Mouse (Mus musculus) lung, adult 2 months (tissue): ENCODE results near the gene Scn7a. TPM values are rescaled to one million over a fixed set of nuclear protein-coding genes. Genes with fewer than 3 reads are reported as not detected.

Experiments
- DNase-seq: peaks from one replicate; pipeline ENCODE4 v3.0.0; 2022
- H3K4me1 ChIP-seq: fragments of 200-500 bp; 2 replicates; pipeline ENCODE4 v1.6.1; 2011; ENCODE audit warnings: low read length; ENCODE audit not compliant: control insufficient read depth, insufficient read depth
- H3K4me3 ChIP-seq: fragments of 200-500 bp; replicated peaks from 2 replicates; pipeline ENCODE3; 2011; ENCODE audit warnings: low read depth, mild to moderate bottlenecking, control low read depth, low read length; ENCODE audit errors: extremely low read depth
- CTCF ChIP-seq: fragments of 200-500 bp; IDR thresholded peaks from 2 replicates; pipeline ENCODE4 v1.5.1; 2011; ENCODE audit warnings: mild to moderate bottlenecking, low read length, control low read depth; ENCODE audit not compliant: insufficient read depth
- POLR2A ChIP-seq: fragments of 200-500 bp; IDR thresholded peaks from 2 replicates; pipeline ENCODE4 v1.6.1; 2011; ENCODE audit warnings: low read depth, mild to moderate bottlenecking, control low read depth, low read length, borderline replicate concordance; ENCODE audit errors: extremely low read depth
- WGBS: fragments of 180-500 bp; shearing (Covaris S2); methylation state at CpG from one replicate; pipeline ENCODE4 v1.1.7; 2018; 5-methylcytosine and 5-hydroxymethylcytosine counted together
- polyA plus RNA-seq: library from polyadenylated mRNA; depleted of rRNA; stranded (reverse); fragments of >200 nt; gene quantifications from 2 replicates; pipeline ENCODE4 v1.2.3, GENCODE M21; 2012; rRNA removed

Scn7a gene
- polyA plus RNA-seq, 1 experiment: 62.1 TPM

DNA sequence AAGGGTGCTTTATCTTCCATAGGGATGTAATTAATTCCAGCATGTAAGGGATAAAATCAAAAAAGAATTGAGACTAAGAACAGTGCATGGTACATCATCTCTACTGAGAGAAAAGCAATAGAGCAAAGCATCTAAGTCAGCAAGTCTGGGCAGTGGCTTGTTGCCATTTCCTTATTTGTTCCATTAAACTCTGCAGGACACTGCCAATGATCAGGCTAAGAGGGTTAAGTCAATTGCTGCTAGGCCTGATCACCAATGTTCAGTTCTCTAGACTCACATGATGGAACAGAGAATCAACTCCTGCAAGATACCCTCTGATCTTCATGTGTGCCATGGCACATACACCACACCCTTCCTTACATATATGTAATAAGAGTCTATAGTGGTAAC, 57.1 kb downstream of the Scn7a start:
- TF ChIP-seq CTCF (no peak), POLR2A (no peak)
- no peak for DNase-seq
- H3K4me3 ChIP-seq: no peak overlapping the region
- H3K4me1 ChIP-seq: no peaks in the 10 kb centered on the region

DNA sequence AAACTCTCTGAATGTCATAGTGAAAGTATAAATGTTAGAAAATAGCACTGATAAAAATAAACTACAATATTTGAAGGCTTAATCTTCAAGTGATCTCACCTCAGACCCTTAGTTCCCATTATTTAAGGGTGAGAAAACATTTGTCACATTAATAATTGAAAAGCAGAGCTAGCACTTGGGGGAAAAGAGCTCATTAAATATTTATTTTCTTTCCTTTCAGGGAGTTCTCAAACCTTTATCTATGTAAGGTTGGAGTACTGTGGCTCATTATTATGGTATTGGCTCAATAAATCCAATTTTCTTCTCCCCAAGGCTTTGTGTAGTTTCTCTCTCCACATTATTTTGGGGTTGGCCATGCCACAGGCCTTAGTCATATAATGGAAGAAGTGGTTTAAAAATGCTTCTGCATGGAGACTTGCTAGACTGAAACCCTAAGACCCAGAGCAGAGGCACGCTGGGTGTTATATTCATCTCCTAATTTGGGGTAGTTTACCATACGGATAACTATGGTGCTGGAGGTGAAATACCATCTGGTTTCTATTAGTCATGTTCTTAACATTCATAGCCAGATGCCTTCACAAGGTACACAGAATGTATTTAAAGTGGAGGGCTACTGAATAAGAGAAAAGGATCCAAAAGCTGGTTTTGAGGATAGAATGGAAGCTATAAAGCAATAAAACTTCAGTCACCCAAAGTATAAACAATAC, 57.7 kb downstream of the Scn7a start:
- no peak overlapping the region for H3K4me3 ChIP-seq
- no peaks in the 10 kb centered on the region for H3K4me1 ChIP-seq
- 77% methylated on average over 2 of the region's 2 CpGs for WGBS
- no peak for DNase-seq
- TF ChIP-seq CTCF (no peak), POLR2A (no peak)

DNA sequence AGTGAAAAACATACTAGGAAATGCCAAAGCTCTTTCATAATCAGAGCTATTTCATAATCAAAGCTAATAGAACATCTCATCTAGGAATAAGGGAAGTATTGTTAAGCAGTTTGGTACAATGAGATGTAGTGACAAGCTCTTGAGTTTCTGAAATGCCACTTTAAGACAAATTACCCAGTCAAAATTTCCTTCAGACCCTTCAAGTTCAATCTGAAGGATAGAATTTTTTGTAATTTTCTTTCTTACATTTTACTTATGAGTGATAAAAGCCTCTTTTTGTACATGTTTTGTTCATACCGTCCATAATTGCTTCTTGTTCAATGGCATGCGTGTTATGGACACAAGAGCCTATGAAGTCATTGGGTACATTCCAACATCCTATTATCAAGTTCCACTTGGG, 72.6 kb downstream of the Scn7a start:
- H3K4me1 ChIP-seq: no peaks in the 10 kb centered on the region
- TF ChIP-seq POLR2A (no peak), CTCF (no peak)
- no peak for DNase-seq
- H3K4me3 ChIP-seq: no peak overlapping the region
- WGBS: 47% methylated on average over 2 of the region's 2 CpGs

DNA sequence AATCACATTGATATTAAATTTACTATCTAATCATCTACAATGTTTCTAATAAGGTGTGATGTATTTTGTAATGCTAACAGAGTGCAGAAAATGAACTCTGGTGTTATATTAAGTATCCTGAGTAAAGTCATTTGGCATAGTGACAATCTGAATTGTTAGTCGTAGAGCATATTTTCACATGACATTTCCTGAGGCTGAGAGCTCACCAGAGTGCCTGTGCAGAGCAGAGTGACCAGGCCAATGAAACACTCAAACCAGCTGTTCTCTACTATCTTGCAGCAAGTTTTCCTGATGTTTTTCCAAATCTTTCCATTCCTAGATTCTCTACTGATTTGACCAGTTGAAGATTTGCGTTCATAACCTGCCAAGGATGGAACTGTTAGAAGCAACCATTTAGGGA, 92.4 kb downstream of the Scn7a start:
- WGBS: 48% methylated on average over 2 of the region's 2 CpGs
- Histone ChIP-seq H3K4me1 (no peaks in the 10 kb centered on the region), H3K4me3 (no peak overlapping the region)
- TF ChIP-seq CTCF (no peak), POLR2A (no peak)
- DNase-seq: no peak

DNA sequence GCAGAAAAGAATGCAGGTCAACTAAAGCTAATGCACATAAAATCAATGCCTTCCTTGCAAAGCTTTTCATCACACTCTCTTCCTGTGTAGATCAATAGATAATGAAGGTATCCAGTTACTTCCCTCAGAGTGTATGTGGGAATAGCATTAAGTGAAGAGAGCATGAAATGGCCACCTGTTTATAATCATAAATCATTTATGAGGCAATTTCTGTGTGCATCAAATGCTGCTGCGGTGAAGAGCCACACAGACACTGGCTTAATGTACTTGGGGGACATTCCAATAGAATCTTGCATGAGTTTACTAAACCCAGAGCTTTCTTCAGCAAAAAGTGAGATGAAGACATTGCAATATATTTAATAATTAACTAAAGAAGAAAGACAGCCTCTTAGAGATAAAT, 122.7 kb downstream of the Scn7a start:
- whole genome bisulfite sequencing: 91% methylated on average over 1 of the region's 1 CpGs
- TF ChIP-seq CTCF (no peak), POLR2A (no peak)
- Histone ChIP-seq H3K4me1 (no peaks in the 10 kb centered on the region), H3K4me3 (no peak overlapping the region)
- DNase-seq: no peak

DNA sequence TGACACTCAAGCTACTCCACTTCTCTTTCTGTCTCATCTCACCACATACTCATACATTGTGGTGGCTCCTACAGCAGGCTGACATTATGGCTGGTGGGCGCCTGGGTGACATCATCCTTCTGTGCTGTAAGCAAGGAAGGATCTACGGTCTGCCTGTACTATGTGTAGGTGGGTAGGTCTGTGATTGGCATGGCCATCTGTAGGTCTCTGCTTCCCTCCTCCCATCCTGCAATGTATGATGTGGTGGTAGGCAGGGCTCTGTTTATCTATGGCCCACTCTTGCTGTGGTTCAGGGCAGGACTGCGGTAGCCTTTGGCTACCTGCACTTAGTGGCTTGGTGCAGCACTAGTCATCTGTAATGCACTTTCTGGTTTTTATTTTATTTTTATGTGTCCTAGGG, 128.3 kb downstream of the Scn7a start:
- no peak overlapping the region for H3K4me3 ChIP-seq
- no peak for DNase-seq
- WGBS: 90% methylated on average over 3 of the region's 3 CpGs
- TF ChIP-seq CTCF (no peak), POLR2A (no peak)
- H3K4me1 ChIP-seq: no peaks in the 10 kb centered on the region

DNA sequence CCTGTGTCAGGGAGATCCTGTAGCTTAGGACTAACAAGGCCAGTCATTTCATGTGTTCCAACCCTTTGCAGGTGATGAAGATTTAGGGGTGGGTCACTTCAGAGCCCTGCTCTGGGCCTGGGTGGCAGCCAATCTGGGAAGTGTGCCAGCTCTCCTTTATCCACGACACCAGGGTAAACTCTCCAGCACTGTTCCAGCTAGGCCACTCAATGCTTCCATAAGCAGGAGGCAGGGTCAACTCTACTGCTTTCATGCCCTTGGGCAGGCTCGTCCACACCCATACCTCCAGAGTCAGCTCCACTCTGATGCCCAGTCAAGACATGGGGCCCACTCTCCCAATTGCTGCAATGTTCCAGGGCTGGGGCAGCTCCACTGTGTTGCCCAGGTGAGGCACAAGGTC, 129.3 kb downstream of the Scn7a start:
- TF ChIP-seq CTCF: no peak
- no peak for TF ChIP-seq POLR2A
- Histone ChIP-seq H3K4me1 (no peaks in the 10 kb centered on the region), H3K4me3 (no peak overlapping the region)
- 32% methylated on average over 2 of the region's 2 CpGs for WGBS
- DNase-seq: no peak

DNA sequence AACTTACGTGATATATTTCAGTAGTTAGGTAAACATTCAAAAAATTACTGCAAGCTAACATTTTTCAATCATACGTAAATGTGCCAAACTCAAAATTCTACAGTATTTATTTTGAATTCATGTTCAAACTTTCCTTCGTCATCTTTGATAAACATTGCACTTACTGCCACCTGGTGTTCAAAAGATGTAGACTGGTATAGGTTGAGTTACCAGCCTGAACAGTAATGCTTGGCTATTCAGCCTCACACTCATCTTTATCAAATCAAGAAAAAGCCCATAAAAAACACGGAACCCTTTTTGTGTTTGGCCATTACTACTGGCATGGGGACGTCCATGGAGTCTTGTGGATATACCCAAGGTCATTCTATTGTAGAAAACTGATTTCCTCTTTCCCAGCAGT, 140.3 kb downstream of the Scn7a start:
- 18% methylated on average over 5 of the region's 5 CpGs for WGBS
- Histone ChIP-seq H3K4me1 (no peaks in the 10 kb centered on the region), H3K4me3 (no peak overlapping the region)
- TF ChIP-seq POLR2A: no peak
- TF ChIP-seq CTCF: peak; percentile 19; the same call in 1 of the 2 replicates
- DNase-seq: no peak

DNA sequence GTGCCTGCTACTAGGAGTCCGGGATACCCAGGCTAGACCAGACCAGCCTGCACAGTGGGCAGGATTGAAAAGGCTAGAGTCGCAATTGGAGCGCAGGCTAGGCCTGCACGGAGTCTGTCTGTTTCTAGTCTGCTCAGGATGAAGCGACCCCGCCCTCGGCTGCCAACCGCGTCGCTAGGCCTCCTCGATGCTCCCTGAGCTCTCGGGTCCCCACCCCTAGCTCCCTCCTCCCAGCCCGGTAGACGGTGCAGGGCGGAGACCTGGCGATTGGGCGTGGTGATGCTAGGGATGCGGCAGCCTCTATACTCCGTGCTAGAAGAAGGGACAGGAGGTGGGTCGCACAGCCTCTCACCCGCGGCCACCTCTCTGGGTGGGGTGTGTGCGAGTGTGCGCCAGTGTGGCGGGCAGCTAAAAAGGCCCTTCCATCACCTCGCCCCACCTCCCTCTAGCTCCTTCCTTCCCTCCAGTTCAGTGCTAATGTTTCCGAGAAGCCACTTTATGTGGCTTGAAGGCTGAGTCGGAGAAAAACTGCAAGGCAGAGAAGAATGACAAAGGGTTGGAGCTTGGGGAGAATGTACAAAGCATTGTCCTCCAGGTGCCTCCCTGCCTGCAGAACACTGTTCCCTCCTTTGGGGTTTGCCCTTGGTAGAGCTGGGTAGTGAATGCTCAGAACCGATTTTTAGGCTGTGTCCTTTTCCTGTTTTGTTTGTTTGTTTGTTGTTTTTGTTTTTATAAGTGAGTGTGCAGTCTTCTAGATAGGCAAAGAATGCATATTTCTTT, 149.9 kb downstream of the Scn7a start, which contains the start of gene Scn9a:
Gene Scn9a (minus strand): TSS at position 383 of the 780 bp plus-strand sequence.
- WGBS: 4% methylated on average over 29 of the region's 29 CpGs
- DNase-seq: no peak
- no peak within 1 kb of the TSS for H3K4me3 ChIP-seq
- TF ChIP-seq CTCF (no peak), POLR2A (no peak)
- H3K4me1 ChIP-seq: no peaks in the 10 kb centered on the region

DNA sequence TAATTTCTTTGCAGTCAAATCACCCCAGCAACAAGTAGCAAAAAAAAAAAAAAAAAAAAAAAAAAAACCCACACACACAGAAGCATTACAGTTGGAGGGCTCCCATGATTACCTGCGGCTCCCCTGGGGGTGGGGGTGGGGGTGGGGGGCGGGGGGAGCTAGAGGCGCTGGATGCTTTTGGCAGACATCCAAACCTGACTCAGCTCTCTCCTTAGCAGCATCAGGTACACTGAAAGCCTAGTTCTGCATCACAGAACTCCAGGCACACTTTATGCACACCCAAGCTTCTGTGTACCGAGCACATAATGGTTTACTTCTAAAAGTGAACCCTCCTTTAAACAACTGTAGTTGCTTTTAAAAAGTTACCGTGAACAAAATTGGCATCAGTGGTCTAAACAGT, 152.0 kb downstream of the Scn7a start:
- Histone ChIP-seq H3K4me3 (no peak overlapping the region), H3K4me1 (no peaks in the 10 kb centered on the region)
- TF ChIP-seq CTCF: no peak
- TF ChIP-seq POLR2A: no peak
- WGBS: 21% methylated on average over 5 of the region's 5 CpGs
- no peak for DNase-seq

Other genes with a start within 250 kb of the Scn7a start
- 0.01 TPM in 1 of 2 replicates, not detected in the other for gene Scn9a, start 150.0 kb downstream of the Scn7a start, polyA plus RNA-seq